Mouse (Mus musculus): ENCODE data around the gene Cnn1. TPM values are rescaled to one million over a fixed set of nuclear protein-coding genes. Genes with fewer than 3 reads are reported as not detected.

The Cnn1 gene
- polyA plus RNA-seq, 1 experiment, result 0.55 TPM

DNA sequence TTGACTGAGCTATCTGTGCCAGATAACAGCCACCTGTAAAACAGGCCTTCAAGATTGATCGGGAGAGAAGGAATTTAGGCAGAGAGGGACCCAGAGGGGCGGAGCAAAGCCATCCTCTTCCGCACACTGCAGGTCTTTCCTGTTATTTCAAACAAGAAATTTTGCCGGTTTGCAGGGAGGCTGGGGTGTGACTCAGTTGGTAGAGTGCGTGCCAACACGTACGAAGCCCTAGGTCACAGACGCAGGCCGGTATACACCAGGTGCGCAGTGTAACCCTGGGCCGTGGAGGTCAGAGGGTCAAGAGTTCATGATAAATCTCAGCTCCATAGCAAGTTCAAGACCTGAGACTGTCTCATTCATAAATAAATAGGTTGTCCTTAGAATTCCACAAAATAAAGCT is 33.2 kb downstream of the Cnn1 start:
- TF ChIP-seq CTCF (IDR thresholded peaks at IDR 0.05; ENCODE audit: borderline replicate concordance, extremely low read depth, insufficient read depth, insufficient read length) (no peak), POLR2A (IDR thresholded peaks at IDR 0.05; ENCODE audit: borderline replicate concordance, extremely low read depth, insufficient read depth, insufficient read length, poor library complexity, severe bottlenecking) (no peak)
- no peak for DNase-seq (ENCODE audit: low read depth)

DNA sequence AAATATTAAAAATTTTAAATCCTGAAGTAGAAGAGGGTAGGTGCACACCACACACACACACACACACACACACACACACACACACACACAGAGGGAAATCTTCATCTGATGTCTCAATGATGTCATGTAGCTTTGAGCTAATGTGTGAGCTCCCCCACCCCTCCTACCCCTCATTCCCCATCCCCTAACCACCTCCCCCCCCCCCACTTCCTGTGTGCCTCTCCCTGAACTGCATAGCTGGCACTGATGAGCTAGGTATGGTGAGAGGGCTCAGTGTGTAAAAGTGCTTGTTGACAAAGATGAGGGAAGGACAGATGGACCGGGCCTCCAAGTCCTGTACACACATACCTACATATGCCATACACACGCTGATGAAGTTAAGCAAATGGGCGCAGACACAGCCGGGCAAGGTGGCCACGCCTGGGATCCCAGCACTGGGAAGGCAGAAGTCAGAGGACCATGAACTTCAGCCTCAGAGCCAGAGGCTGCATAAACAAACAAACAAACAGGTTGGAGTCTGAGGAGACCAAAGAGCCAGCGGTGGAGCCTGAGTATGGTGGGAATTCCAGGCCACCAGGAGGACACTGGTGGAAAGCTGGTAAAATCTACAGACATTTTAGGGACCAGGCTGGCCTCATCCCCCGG is 35.4 kb downstream of the Cnn1 start:
- TF ChIP-seq CTCF (IDR thresholded peaks at IDR 0.05; ENCODE audit: borderline replicate concordance, extremely low read depth, insufficient read depth, insufficient read length) (no peak), POLR2A (IDR thresholded peaks at IDR 0.05; ENCODE audit: borderline replicate concordance, extremely low read depth, insufficient read depth, insufficient read length, poor library complexity, severe bottlenecking) (no peak)

DNA sequence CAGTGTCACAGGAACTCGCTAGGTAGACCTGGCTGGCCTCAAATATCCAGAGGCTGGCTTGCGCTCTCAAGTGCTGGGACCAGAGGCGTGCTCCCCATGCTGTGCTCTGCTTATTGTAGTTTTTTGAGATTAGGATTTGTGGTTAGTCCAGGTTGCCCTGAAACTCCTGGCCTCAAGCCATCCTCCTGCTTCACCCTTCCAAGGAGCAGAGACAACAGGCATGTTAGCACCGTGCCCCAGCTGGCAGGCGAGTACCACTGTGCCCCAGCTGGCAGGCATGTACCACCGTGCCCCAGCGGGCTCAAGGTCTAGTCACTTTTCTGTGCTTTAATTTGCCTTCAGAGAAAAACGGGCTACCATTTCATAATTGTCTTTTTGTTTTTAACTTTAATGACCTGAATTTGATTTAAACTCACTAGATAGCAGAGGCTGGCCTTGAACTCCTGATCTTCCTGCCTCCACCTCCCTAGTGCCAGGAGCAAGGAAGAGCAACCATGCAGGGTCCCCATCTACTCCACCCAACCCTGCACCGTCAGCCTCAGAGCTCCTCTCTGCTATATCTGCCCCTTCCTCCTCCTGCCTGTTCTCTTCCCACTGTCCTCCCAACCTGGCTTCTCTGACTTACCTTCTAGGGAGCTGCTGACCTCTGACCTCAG is 36.1 kb downstream of the Cnn1 start:
- peak; percentile 7 for DNase-seq (ENCODE audit: low read depth)
- TF ChIP-seq POLR2A (IDR thresholded peaks at IDR 0.05; ENCODE audit: borderline replicate concordance, extremely low read depth, insufficient read depth, insufficient read length, poor library complexity, severe bottlenecking) (no peak), CTCF (IDR thresholded peaks at IDR 0.05; ENCODE audit: borderline replicate concordance, extremely low read depth, insufficient read depth, insufficient read length) (no peak)

More for the DNA sequence above, 35.4 kb downstream of the Cnn1 start:
- no peak for DNase-seq (ENCODE audit: low read depth)

DNA sequence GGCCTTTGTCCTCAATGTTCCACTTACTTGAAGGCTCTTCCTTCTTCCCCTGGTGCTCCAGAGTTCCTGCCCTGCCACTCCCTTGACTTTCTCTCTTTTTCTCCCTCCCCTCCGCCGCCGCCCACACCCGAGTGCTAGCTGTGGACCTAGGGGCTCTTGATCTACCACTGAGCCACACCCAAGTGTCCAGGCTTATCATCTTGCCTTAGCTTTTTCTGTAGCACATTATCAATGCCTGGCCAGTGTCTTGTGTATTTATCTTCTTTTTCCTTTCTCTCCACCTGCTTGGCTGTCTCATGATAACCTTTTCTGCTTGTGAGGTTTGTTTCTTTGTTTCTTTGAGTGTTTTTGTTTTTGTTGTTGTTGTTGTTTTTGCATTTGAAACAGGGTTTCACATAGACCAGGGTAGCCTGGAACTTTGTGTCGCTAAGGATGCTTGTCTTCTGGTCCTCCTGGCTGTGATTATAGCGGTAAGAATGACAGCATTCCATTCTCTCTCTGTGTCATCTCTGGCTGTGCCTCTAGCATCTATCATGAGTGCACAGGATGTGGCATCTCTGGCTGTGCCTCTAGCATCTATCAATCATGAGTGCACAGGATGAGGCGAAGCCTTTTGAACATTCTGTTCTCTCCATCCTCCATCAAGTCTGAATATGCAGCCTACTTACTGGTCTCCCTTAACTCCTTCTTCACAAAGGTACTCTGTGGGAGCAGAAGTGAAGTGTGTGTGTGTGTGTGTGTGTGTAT is 36.8 kb downstream of the Cnn1 start, which contains the start of gene Acp5:
TSS of gene Acp5 (minus strand) at position 68 of the 747 bp plus-strand sequence.
- no peak for DNase-seq (ENCODE audit: low read depth)
- TF ChIP-seq CTCF (IDR thresholded peaks at IDR 0.05; ENCODE audit: borderline replicate concordance, extremely low read depth, insufficient read depth, insufficient read length), result no peak
- no peak for TF ChIP-seq POLR2A (IDR thresholded peaks at IDR 0.05; ENCODE audit: borderline replicate concordance, extremely low read depth, insufficient read depth, insufficient read length, poor library complexity, severe bottlenecking)

DNA sequence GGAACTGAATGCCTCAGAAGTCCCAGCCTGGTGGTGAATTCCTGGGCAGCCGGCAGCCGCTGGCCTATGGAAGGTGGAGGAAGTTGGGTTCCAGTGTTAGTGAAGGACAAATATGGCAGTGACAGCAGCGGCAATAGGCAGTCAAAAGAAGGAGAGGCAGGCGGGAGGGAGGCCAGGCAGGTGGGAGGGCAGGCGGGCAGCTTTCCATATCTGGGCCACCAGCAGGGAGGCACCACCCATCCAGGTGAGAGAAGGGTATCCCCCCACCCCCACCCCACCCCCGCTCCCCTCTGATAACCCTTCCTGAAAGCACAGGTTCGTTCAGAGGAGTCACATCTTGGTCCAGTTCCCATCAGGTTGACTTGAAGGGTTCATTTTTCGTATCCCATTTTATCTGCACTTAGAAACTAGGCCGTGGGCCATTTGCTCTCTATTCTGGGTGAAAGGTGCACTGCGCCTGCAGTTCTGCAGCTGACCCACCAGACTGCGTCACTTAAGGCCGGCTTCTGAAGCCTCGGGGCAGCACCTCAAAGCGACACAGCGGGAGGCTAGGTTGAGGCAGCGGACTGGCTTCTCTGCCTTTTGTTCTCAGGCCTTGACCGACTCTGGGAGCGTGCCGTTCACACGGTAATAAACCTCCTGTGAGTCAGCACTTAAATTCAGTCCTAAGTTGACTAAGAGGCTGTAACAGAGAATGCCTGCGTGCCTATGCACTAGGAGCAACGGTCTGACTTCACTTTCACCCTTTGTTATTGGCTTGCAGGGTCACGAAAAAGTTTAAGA is 37.9 kb downstream of the Cnn1 start:
- DNase-seq (ENCODE audit: low read depth), result peak; percentile 46
- TF ChIP-seq POLR2A (IDR thresholded peaks at IDR 0.05; ENCODE audit: borderline replicate concordance, extremely low read depth, insufficient read depth, insufficient read length, poor library complexity, severe bottlenecking), result no peak
- TF ChIP-seq CTCF (IDR thresholded peaks at IDR 0.05; ENCODE audit: borderline replicate concordance, extremely low read depth, insufficient read depth, insufficient read length), result no peak

DNA sequence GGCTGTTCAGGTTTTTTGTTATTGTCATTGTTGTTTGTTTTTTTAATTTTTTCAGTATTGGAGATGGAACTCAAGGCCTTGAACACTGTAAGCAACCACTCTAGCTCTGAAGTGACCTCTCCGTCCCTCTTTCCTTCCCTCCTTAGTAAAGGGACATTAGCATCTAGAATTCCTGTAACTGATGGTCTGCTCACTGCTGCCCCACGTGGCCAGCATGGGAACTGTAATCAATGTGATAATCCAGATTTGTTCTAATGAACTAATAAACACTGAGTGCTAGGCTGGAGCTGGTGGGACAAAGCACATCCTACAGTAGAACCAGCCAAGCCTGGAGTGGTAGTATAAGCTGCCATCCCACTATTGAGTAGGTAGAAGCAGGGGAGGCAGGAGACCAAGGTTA is 39.5 kb downstream of the Cnn1 start:
- peak; percentile 24 for DNase-seq (ENCODE audit: low read depth)

DNA sequence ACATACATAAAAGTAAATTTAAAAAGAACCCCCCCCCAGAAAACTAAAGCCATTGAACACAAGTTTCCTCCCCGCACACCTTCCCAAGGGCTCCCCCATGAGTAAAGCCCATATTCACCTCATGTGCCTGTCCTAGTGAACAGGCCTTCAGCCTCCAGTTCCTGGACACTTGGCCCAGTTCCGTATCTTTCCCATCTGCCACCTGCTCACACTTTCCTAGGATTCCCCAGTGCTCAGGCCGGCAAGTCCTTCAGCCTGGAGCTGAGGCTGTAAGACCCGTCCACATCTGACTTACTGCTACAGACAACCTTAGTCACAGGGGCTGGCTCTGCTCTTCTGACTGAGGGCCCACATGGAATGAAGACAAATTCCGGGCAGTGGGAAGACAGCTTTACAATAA is 40.7 kb downstream of the Cnn1 start:
- no peak for TF ChIP-seq CTCF (IDR thresholded peaks at IDR 0.05; ENCODE audit: borderline replicate concordance, extremely low read depth, insufficient read depth, insufficient read length)
- no peak for TF ChIP-seq POLR2A (IDR thresholded peaks at IDR 0.05; ENCODE audit: borderline replicate concordance, extremely low read depth, insufficient read depth, insufficient read length, poor library complexity, severe bottlenecking)
- DNase-seq (ENCODE audit: low read depth), result no peak

More for the DNA sequence above, 39.5 kb downstream of the Cnn1 start:
- no peak for TF ChIP-seq POLR2A (IDR thresholded peaks at IDR 0.05; ENCODE audit: borderline replicate concordance, extremely low read depth, insufficient read depth, insufficient read length, poor library complexity, severe bottlenecking)
- peak; percentile 79; the same call in 1 of the 2 replicates for TF ChIP-seq CTCF (IDR thresholded peaks at IDR 0.05; ENCODE audit: borderline replicate concordance, extremely low read depth, insufficient read depth, insufficient read length)

DNA sequence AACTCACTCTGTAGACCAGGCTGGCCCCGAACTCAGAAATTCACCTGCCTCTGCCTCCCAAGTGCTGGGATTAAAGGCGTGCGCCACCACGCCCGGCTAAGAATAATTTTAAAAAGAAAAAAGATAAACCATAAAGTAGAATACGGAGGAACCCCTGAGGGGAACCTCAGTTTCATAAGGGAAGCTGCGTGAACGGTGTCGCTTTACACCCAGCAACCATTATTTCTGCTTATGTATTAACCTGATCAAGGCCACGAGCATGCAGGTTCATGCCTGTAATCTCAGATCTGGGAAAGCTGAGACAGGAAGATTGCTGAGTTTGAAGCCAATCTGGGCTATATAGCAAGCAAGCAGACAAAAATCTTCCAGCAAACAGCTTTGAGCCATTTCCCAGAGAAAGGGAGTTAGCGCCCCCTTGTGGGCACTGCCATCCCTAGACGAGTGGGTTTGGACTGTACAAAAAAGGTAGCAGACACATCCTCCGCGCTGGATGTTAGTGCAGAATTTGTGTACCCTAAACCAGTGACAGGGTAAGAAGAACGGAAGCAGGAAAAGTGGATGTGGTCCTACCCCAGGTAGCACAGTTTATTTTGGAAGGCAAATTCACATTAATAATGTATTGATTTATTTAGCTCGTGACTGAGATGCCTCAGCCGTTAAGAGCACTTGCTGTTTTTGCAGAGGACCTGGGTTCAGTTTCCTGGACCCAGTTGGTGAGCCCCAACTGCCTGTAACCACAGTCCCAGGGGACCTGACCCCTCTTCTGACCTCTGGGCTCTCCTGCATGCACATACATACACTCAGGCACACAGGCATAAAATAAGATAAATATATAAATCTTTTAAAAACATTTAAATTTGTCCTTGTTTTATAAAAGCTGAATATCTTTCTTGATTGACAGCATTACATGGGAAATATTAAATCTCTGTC is 44.4 kb downstream of the Cnn1 start:
- DNase-seq (ENCODE audit: low read depth), result peak; percentile 89

DNA sequence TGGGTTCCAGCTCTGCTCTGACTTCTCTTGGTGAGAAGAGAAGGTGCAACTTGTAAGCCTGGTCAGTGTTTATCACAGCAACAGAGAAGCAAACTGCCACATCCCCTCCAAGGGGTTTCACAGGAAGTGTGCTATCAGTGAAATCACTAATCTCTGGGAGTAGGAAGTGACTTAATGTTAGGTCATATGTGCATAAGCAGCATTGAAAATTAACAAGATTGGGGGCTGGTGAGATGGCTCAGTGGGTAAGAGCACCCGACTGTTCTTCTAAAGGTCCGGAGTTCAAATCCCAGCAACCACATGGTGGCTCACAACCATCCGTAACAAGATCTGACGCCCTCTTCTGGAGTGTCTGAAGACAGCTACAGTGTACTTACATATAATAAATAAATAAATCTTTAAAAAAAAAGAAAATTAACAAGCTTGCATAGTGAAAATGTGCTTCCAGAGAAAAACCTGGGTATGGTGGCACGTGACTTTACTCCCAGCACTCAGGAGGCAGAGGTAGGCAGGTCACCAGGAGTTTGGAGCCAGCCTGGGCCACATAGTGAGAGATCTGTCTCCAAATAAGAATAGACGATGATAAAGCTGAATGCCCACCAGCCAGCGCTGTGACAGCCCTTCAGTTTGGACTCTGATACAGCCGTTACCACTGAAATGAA is 45.4 kb downstream of the Cnn1 start:
- TF ChIP-seq POLR2A (IDR thresholded peaks at IDR 0.05; ENCODE audit: borderline replicate concordance, extremely low read depth, insufficient read depth, insufficient read length, poor library complexity, severe bottlenecking) (no peak), CTCF (IDR thresholded peaks at IDR 0.05; ENCODE audit: borderline replicate concordance, extremely low read depth, insufficient read depth, insufficient read length) (no peak)
- DNase-seq (ENCODE audit: low read depth), result no peak

More for the DNA sequence above, 44.4 kb downstream of the Cnn1 start:
- TF ChIP-seq POLR2A (IDR thresholded peaks at IDR 0.05; ENCODE audit: borderline replicate concordance, extremely low read depth, insufficient read depth, insufficient read length, poor library complexity, severe bottlenecking), result no peak
- TF ChIP-seq CTCF (IDR thresholded peaks at IDR 0.05; ENCODE audit: borderline replicate concordance, extremely low read depth, insufficient read depth, insufficient read length), result peak; percentile 94
